Mouse (Mus musculus) fat pad, adult 2 months (tissue): ENCODE measurements at regions not wholly inside any gene's neighbourhood (a gene's known extent, or its start where the extent isn't known, plus 50 kb on each side); places are given as distances from the start of the nearest gene placed in this dataset.
A peak's percentile ranks its signal among the peaks of the same experiment; 100 is the strongest.
"Not testable (repeated sequence)": the region's sequence is repeated elsewhere in the genome, so short reads cannot be mapped to it uniquely, and the experiment has no call there.

ENCODE experiments used
- DNase-seq: peaks from one replicate; pipeline ENCODE4 v3.0.0-alpha.2; 2011; ENCODE audit warnings: low read depth, low spot score; ENCODE audit errors: extremely low read depth

DNA sequence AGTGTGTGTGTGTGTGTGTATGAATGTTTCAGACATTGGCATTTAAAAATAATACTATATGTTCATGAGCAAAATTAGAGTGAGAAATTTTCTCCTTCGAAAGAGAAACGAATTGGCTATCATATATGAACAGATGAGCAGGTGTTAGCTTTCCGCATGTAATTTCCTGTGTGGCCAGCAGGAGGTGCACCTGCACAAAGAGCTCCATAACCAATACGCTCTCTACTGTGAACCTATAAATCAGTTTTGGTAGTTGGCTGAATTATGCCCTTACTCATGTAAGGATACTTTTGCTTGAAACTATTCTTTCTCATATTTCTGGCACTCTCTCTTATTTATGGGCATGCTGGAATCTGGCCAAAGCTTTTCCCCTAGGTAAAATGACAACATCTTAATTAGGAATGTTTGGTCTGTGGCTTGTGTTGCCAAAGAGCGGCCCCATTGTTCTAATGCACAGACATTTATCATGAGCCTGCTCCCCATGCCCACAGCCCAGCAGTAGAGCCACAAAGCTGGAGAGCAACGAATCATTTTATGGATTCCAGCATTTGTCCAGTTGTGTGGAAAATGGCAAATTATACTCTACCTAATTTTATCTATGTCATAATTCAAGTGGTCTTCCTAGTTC, 1303.8 kb upstream of the Sel1l start:
- no peak for DNase-seq

DNA sequence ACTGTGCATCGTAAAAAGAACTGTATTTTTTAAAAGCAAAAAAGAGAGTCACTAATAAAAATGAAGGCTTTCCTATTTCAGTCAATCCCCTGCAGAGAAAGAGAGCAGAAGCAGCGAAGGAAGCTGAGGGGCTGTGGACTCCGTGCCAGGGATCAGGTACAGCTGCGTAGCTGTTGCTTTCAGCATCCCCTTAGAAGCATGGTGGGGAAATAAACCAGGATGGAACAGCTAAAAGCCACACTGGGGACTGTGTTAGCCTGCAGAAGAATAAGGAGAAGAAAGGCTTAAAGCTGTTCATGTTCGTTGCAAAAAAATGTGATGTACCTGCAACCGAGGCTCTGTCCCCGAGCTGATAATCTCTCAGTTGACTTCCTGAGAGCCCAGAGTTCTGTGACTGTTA, 1302.6 kb upstream of the Sel1l start:
- no peak for DNase-seq

- no peak for DNase-seq
Measured at GRCm38 (mm10) chr12:93142265-93142664, 1293.3 kb upstream of the Sel1l start.

DNA sequence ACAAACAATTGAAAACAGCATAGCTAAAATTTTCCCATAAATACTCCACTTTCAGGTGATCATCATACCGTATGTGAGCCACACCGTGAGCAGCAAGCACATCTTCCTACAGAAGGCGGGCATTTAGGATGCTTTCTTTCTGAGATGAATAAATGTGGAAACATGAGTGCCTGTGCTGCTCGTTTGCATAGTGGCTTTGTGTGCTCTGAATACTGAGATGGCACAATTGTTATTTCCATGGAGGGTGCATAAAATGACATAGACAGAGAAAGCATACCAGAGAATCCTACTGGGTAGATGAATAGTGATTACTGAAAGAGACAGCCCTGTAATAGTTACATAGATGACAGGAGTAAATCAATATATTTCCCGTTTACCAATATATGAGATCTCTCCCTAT, 1287.4 kb upstream of the Sel1l start:
- DNase-seq = no peak

DNA sequence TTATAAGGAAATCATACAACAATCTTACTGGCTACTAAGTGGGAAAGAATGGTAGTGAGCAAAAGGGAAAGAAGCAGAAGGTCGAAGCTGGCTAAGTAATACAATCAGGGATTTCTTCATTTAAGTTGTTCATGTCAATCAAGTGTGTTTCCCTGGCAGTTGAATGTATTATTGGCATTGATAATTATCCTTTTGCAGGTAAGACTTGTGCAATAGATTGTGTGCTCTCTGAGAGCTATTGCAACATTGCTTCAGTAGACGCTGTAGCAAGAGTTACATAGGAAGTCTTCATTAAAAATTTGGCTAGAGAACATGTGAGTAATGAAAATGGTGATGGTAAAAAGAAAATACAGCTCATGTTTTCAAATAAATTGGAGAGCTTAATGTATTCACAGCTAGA, 1273.3 kb upstream of the Sel1l start:
- DNase-seq = peak; percentile 73

GRCm38 (mm10) chr12:93088031-93088790, 1239.3 kb upstream of the Sel1l start:
- DNase-seq = no peak

GRCm38 (mm10) chr12:93063864-93064263, 1214.9 kb upstream of the Sel1l start:
- peak; percentile 5 for DNase-seq

DNA sequence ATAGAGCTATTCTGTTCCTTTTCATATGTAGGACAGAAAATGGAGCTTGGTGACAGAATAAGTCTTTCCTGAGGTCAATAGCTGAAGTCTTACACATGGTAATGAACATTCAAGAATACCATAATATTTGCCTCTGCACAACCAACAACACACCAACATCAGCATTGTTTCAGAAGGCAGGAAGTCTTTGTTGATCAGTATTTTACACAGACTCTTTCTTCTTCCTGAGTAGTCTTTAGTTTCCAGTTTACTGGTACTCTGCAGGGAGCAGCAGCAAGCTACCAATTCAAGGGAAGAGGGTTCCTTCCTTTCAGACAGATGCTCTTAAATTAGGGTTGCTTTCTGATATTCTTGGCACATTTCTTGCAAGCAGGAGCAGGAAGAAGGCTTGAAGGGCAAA, 1170.7 kb upstream of the Sel1l start:
- DNase-seq = no peak

DNA sequence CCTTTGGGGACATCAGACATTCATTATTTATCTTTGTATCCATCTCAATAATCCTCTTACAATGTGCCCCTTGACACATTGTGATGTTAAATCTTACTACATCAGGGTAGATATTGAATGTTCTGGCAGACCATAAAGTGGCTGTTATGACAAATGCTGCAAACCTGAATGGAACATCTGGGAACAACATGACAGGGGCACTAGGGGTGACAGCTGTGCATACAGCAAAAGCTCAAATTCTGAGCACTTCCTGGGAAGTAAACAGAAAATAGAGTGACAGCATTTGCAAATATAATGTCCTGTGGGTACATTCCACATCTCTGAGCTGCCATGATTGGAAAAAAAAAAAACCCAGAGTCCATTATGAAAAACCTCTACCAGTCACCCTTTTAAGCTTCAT, 1162.6 kb upstream of the Sel1l start:
- DNase-seq = no peak

DNA sequence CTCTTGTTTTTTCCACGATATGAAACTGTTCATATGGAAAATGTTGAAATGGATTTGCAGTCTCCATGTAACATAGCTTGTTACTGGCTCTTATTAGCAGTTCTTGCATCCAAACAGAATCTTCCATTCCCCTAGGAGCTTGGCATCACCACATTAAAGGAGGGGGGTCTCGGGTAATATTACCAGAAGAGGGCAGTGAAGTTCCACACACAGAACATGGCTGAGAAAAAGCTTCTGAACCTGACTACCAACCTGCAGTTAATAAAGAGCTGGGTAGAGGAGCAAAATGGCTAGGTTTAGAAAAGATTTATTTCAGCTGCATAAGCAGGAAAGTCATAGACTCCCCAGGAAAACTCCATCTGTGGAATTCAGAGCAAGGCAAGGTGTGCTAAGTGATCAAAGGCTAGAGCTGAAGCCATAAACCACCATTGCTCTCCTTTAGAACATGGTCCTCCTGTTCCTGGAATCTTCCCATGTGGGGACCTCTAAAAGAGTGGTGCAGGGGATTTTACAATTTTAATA, 1157.9 kb upstream of the Sel1l start:
- DNase-seq = no peak

DNA sequence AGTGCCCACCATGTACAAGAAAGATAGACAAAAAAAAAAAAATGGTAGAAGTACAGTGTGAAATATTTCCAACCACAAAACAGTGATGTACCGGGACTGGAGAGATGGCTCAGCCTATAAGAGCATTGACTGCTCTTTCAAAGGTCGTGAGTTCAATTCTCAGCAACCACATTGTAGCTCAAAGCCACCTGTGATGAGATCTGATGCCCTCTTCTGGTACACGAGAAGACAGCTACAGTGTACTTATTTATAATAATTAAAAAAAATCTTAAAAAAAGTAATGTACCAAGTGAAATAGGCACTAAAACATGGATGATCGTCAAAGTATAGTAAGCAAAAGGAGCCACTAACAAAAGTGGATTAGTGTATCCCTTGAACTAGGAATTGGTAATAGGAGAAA, 1154.2 kb upstream of the Sel1l start:
- DNase-seq = no peak

GRCm38 (mm10) chr12:92975698-92976097, 1126.7 kb upstream of the Sel1l start:
- DNase-seq = no peak

GRCm38 (mm10) chr12:92944352-92944751, 1095.4 kb upstream of the Sel1l start:
- DNase-seq = no peak

DNA sequence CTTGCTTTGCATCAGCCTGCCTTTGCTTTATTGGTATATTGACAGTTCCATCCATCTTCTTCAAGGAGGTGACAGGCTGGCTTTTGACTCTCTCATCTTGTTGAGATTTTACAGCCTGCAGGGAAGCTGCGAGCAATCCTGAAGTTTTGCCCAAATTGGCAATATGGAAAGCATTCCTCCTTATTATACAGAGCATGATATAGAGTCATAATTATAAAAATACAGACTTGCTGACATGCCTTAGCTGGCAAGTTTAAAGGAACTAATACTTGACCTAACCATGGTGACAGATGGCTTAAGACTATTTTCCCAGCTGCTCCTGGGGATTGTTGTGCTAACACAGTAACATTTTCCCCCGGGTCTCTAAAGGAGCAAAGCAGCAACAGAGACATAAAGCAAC, 1078.6 kb upstream of the Sel1l start:
- no peak for DNase-seq

DNA sequence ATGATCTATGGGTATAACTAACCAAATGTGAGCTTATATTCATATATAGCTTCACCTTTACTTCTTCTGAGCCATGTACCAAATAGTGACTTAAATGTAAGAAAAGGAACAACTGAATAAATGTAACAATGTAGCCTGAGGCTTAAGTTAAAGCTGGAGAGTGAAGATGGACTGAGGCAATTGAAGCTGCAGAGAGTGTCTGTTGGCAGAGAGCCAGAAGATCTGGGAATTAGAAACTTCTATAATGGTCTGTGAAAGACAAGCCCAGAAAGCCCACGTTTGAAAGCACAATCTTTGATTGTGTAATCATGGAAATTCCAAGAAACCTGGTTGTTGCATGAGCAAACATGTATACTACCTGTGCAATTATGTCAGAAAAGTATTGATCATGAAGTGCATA, 1078.0 kb upstream of the Sel1l start:
- no peak for DNase-seq

- no peak for DNase-seq
Measured at GRCm38 (mm10) chr12:92919920-92920319, 1071.0 kb upstream of the Sel1l start.

DNA sequence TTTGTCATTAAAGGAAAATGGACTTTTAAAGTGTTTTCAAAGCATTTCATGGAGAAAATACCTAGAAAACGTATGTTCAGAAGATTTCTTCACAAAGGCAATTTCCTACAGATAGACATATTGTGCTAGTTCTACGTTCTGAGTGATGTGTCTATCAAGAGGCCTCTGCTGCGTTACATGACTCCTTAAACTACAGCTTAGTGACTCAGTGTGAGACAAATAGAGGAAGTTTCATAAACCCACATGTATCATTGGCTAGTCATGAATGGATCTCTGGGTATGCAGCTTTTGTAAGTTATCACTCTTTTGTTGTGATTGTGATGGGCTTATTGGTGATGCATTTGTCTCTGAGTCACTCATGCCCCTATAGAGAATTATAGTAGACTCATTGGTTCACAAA, 1067.3 kb upstream of the Sel1l start:
- DNase-seq = no peak

DNA sequence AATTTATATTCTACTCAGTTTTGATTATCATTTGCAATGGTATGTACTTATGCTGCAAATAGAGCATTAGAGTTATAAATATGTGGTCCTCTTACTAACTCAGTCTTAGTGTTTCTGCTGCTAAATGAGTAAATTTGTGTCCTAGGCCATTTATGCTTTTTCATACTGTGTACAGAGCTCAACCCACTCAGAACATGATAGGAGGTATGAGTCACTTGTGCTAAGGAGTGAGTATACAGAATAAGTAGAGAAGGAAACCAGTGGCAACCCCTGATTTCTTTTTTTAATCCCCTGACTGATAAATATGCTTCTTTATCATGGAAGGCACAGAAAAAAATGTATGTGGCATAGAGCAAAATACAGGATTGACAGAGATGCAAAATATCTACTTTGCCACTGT, 1066.8 kb upstream of the Sel1l start:
- DNase-seq = no peak

DNA sequence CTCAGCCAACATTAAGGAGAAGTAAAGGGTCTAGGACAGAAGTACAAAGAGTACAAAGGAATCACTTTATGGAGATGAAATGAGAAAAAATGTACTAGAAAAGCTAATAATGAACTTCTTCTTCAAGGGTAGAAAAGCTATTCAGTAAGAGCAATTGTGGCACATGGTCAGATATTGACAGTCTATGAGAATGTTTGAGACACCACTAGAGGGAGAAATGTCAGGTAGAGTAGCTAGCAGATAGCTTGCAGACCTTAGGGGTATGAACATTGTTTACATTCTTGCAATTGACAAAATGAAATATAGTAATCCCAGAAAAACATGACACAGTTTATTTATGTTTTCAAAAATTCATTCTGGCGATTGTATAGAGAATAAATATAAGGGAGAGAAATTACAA, 1066.2 kb upstream of the Sel1l start:
- no peak for DNase-seq

- DNase-seq = no peak
Measured at GRCm38 (mm10) chr12:92904382-92904781, 1055.4 kb upstream of the Sel1l start.

DNA sequence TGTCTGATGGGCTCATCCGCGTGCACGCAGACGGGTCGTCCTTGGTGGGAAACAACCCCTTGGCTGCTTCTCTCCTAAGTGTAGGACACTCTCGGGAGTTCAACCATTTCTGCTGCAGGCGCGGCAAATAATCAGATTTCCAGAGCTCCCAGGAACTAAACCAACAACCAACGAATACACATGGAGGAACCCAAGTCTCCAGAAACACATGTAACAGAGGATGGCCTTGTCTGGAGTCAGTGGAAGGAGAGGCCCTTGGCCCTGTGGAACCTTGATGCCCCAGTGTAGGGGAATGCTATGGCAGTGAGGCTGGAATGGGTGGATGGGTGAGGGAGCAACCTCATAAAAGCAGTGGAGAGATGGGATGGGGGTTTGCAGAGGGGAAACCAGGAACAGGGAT, 1043.4 kb upstream of the Sel1l start:
- DNase-seq = no peak

DNA sequence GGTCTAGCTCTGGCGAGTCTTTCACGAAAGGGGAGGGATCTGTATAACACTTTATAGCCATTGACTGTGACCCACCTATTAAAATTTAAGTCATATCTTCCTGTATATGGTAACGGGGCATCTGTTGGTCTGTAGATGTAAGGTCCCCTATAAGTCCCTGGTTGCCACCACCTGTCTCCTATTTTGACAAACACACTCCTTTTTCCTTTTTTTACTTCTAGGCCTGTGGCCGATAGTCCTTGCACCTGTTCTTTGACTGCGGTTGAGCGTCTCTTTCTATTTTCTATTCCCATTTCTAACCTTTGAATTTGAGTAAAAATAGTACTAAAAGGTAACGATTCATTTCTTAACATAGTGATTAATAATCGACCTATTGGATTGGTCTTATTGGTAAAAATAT, 1042.7 kb upstream of the Sel1l start:
- DNase-seq = not testable (repeated sequence)

DNA sequence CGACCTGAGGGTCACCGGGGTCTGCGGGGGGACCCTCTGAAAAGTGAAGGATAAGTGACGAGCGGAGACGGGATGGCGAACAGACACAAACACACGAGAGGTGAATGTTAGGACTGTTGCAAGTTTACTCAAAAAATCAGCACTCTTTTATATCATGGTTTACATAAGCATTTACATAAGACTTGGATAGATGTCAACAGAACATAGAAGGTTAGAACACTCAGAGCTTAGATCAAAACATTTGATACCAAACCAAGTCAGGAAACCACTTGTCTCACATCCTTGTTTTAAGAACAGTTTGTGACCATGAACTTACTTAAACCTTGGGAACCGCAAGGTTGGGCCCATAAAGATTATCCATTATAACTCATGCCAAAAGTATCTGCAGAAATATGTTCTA, 1042.2 kb upstream of the Sel1l start:
- not testable (repeated sequence) for DNase-seq
